Mouse (Mus musculus): ENCODE data around the gene Daglb. TPM values are rescaled to one million over a fixed set of nuclear protein-coding genes. Genes with fewer than 3 reads are reported as not detected.

The Daglb gene
- total and polyA plus RNA-seq, 3 experiments = 9.0 to 29.9 (median 14.1) TPM

DNA sequence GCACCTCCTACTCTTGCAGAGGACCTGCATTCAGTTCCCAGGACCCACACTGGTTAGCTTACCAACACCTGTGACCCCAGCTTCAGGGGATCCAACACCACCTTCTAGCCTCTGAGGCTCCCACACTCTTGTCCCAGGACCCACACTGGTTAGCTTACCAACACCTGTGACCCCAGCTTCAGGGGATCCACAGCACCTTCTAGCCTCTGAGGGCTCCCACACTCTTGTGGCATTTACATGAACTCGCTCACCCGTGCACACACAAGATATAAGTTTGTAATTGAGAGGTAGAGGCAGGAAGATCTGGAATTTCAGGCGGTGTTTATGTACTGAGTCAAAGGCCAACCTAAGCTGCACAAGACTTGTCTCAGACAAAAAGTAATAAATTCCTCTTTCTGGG is 13.5 kb downstream of the Daglb start:
- DNase-seq (ENCODE audit: low spot score) = no peak
- ATAC-seq (ENCODE audit: extremely low read depth, insufficient number of reproducible peaks, low FRiP score, poor library complexity, severe bottlenecking) = no peak
- no peak for TF ChIP-seq POLR2AphosphoS5 (IDR thresholded peaks at IDR 0.05; ENCODE audit: insufficient replicate concordance, low read depth, low read length)
- TF ChIP-seq GATA1 (IDR thresholded peaks at IDR 0.05; ENCODE audit: borderline replicate concordance, low read length) = no peak
- no peak for TF ChIP-seq GATA2 (IDR thresholded peaks at IDR 0.05; ENCODE audit: borderline replicate concordance, low read depth, low read length)
- TF ChIP-seq CTCF (IDR thresholded peaks at IDR 0.05; ENCODE audit: low read depth, low read length) = no peak
- no peak for TF ChIP-seq TAL1 (conservative IDR thresholded peaks at IDR 0.05; ENCODE audit: low read depth, low read length)
- H3K27me3 ChIP-seq (ENCODE audit: insufficient read depth, low read length) = no peaks in the 10 kb centered on the region
- H3K4me1 ChIP-seq (ENCODE audit: insufficient read depth, low read depth, low read length) = peaks cover 5% of the 10 kb centered on the region; the same call in 1 of the 2 replicates
- H3K4me3 ChIP-seq (ENCODE audit: low read depth, low read length) = no peak overlapping the region
- H3K36me3 ChIP-seq (replicated peaks) = peaks cover 97% of the 10 kb centered on the region
- no peaks in the 10 kb centered on the region for H3K9me3 ChIP-seq (replicated peaks)

DNA sequence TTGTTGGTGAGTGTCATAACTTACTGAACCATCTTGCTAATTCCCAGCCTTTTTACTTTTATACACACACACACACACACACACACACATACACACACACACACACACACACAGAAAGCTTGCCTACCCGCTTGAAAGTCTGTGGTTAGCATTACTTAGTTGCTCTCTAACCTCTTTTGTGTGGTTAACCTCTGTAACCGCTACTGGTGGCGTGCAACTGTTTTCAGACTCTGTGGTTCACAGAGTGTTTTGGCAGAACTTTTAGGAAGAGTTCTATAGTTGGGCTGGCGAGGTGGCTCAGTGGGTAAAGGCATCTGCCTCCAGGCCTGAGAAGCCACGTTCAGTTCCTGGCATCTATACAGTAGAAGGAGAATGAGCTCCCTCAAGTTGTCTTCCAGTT is 20.6 kb downstream of the Daglb start:
- no peak for TF ChIP-seq GATA1 (IDR thresholded peaks at IDR 0.05; ENCODE audit: borderline replicate concordance, low read length)
- TF ChIP-seq TAL1 (conservative IDR thresholded peaks at IDR 0.05; ENCODE audit: low read depth, low read length) = no peak
- no peak for TF ChIP-seq CTCF (IDR thresholded peaks at IDR 0.05; ENCODE audit: low read depth, low read length)
- no peak for TF ChIP-seq GATA2 (IDR thresholded peaks at IDR 0.05; ENCODE audit: borderline replicate concordance, low read depth, low read length)
- no peak for TF ChIP-seq POLR2AphosphoS5 (IDR thresholded peaks at IDR 0.05; ENCODE audit: insufficient replicate concordance, low read depth, low read length)
- H3K36me3 ChIP-seq (replicated peaks) = peaks cover 95% of the 10 kb centered on the region
- no peaks in the 10 kb centered on the region for H3K27me3 ChIP-seq (ENCODE audit: insufficient read depth, low read length)
- no peaks in the 10 kb centered on the region for H3K9me3 ChIP-seq (replicated peaks)
- H3K4me1 ChIP-seq (ENCODE audit: insufficient read depth, low read depth, low read length) = peaks cover 6% of the 10 kb centered on the region; the same call in 1 of the 2 replicates
- H3K4me3 ChIP-seq (ENCODE audit: low read depth, low read length) = no peak overlapping the region
- DNase-seq (ENCODE audit: low spot score) = no peak
- ATAC-seq (ENCODE audit: extremely low read depth, insufficient number of reproducible peaks, low FRiP score, poor library complexity, severe bottlenecking) = no peak

DNA sequence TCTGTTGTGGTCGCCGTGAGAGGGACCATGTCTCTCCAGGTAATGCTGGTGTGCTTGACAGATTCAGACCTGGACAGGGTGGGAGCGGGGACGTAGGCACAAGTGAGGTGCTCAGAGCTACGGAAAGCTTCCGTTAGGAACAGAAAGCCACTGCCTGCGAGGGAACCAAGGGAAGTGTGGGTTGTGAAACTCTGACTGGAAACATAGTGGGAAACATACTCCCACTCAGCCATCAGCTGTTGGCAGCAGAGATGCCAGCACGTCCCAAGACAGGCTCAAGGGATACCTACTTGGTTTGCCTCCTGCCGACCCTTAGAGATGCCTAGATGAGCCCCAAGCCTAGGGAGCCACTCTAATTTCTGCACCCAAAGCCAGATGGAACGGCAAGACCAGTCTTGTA is 22.8 kb downstream of the Daglb start:
- H3K4me3 ChIP-seq (ENCODE audit: low read depth, low read length) = no peak overlapping the region
- H3K9me3 ChIP-seq (replicated peaks) = no peaks in the 10 kb centered on the region
- H3K4me1 ChIP-seq (ENCODE audit: insufficient read depth, low read depth, low read length) = peaks cover 7% of the 10 kb centered on the region; the same call in 1 of the 2 replicates
- no peak for TF ChIP-seq POLR2AphosphoS5 (IDR thresholded peaks at IDR 0.05; ENCODE audit: insufficient replicate concordance, low read depth, low read length)
- no peak for TF ChIP-seq TAL1 (conservative IDR thresholded peaks at IDR 0.05; ENCODE audit: low read depth, low read length)
- no peak for TF ChIP-seq GATA2 (IDR thresholded peaks at IDR 0.05; ENCODE audit: borderline replicate concordance, low read depth, low read length)
- no peak for TF ChIP-seq GATA1 (IDR thresholded peaks at IDR 0.05; ENCODE audit: borderline replicate concordance, low read length)
- no peak for TF ChIP-seq CTCF (IDR thresholded peaks at IDR 0.05; ENCODE audit: low read depth, low read length)
- H3K27me3 ChIP-seq (ENCODE audit: insufficient read depth, low read length) = no peaks in the 10 kb centered on the region
- DNase-seq (ENCODE audit: low spot score) (no peak), ATAC-seq (ENCODE audit: extremely low read depth, insufficient number of reproducible peaks, low FRiP score, poor library complexity, severe bottlenecking) (no peak)
- H3K36me3 ChIP-seq (replicated peaks) = peaks cover 98% of the 10 kb centered on the region

- DNase-seq (ENCODE audit: low spot score) (no peak), ATAC-seq (ENCODE audit: extremely low read depth, insufficient number of reproducible peaks, low FRiP score, poor library complexity, severe bottlenecking) (no peak)
- no peak for TF ChIP-seq GATA1 (IDR thresholded peaks at IDR 0.05; ENCODE audit: borderline replicate concordance, low read length)
- TF ChIP-seq CTCF (IDR thresholded peaks at IDR 0.05; ENCODE audit: low read depth, low read length) = no peak
- TF ChIP-seq GATA2 (IDR thresholded peaks at IDR 0.05; ENCODE audit: borderline replicate concordance, low read depth, low read length) = no peak
- no peak for TF ChIP-seq TAL1 (conservative IDR thresholded peaks at IDR 0.05; ENCODE audit: low read depth, low read length)
- no peak for TF ChIP-seq POLR2AphosphoS5 (IDR thresholded peaks at IDR 0.05; ENCODE audit: insufficient replicate concordance, low read depth, low read length)
- H3K36me3 ChIP-seq (replicated peaks) = peaks cover 98% of the 10 kb centered on the region
- no peak overlapping the region for H3K4me3 ChIP-seq (ENCODE audit: low read depth, low read length)
- H3K9me3 ChIP-seq (replicated peaks) = no peaks in the 10 kb centered on the region
- peaks cover 7% of the 10 kb centered on the region; the same call in 1 of the 2 replicates for H3K4me1 ChIP-seq (ENCODE audit: insufficient read depth, low read depth, low read length)
- H3K27me3 ChIP-seq (ENCODE audit: insufficient read depth, low read length) = no peaks in the 10 kb centered on the region
Measured at GRCm38 (mm10) chr5:143487998-143488397, 23.6 kb downstream of the Daglb start.

GRCm38 (mm10) chr5:143489749-143490342 is 25.5 kb downstream of the Daglb start:
- ATAC-seq (ENCODE audit: extremely low read depth, insufficient number of reproducible peaks, low FRiP score, poor library complexity, severe bottlenecking) (no peak), DNase-seq (ENCODE audit: low spot score) (no peak)
- H3K4me1 ChIP-seq (ENCODE audit: insufficient read depth, low read depth, low read length) = peaks cover 7% of the 10 kb centered on the region; the same call in 1 of the 2 replicates
- H3K4me3 ChIP-seq (ENCODE audit: low read depth, low read length) = no peak overlapping the region
- H3K36me3 ChIP-seq (replicated peaks) = peaks cover 98% of the 10 kb centered on the region
- H3K9me3 ChIP-seq (replicated peaks) = no peaks in the 10 kb centered on the region
- TF ChIP-seq GATA1 (IDR thresholded peaks at IDR 0.05; ENCODE audit: borderline replicate concordance, low read length) (no peak), POLR2AphosphoS5 (IDR thresholded peaks at IDR 0.05; ENCODE audit: insufficient replicate concordance, low read depth, low read length) (no peak), GATA2 (IDR thresholded peaks at IDR 0.05; ENCODE audit: borderline replicate concordance, low read depth, low read length) (no peak), TAL1 (conservative IDR thresholded peaks at IDR 0.05; ENCODE audit: low read depth, low read length) (no peak), CTCF (IDR thresholded peaks at IDR 0.05; ENCODE audit: low read depth, low read length) (no peak)
- H3K27me3 ChIP-seq (ENCODE audit: insufficient read depth, low read length) = no peaks in the 10 kb centered on the region

DNA sequence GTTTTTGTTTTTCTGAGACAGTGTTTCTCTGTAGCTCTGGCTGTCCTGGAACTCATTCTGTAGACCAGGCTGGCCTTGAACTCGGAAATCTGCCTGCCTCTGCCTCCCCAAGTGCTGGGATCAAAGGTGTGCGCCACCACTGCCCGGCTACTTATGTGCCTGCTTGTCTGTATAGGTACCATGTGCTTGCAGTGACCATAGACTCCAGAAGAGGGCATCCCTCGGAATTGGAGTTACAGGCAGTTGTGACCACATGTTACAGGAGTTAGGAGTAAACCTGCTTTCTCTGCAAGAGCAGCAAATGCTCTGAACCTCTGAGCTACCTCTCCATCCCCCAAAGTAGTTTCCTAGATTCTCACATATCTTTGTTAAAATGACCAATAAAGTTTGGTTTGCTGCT is 27.4 kb downstream of the Daglb start:
- no peak for ATAC-seq (ENCODE audit: extremely low read depth, insufficient number of reproducible peaks, low FRiP score, poor library complexity, severe bottlenecking)
- no peaks in the 10 kb centered on the region for H3K9me3 ChIP-seq (replicated peaks)
- peaks cover 94% of the 10 kb centered on the region for H3K36me3 ChIP-seq (replicated peaks)
- H3K4me3 ChIP-seq (ENCODE audit: low read depth, low read length) = no peak overlapping the region
- no peak for DNase-seq (ENCODE audit: low spot score)
- H3K27me3 ChIP-seq (ENCODE audit: insufficient read depth, low read length) = no peaks in the 10 kb centered on the region
- TF ChIP-seq CTCF (IDR thresholded peaks at IDR 0.05; ENCODE audit: low read depth, low read length) (no peak), GATA1 (IDR thresholded peaks at IDR 0.05; ENCODE audit: borderline replicate concordance, low read length) (no peak), POLR2AphosphoS5 (IDR thresholded peaks at IDR 0.05; ENCODE audit: insufficient replicate concordance, low read depth, low read length) (no peak), TAL1 (conservative IDR thresholded peaks at IDR 0.05; ENCODE audit: low read depth, low read length) (no peak), GATA2 (IDR thresholded peaks at IDR 0.05; ENCODE audit: borderline replicate concordance, low read depth, low read length) (no peak)
- H3K4me1 ChIP-seq (ENCODE audit: insufficient read depth, low read depth, low read length) = 0 out of 2 replicates have a peak, but pooled peaks cover 3% of the 10 kb centered on the region

All from G1E (cell line).